Mouse (Mus musculus) kidney, adult 2 months (tissue): ENCODE data around the gene Hemk1.

ENCODE experiments used
- CTCF ChIP-seq: fragments of 200-500 bp; conservative IDR thresholded peaks from 2 replicates; pipeline ENCODE4 v1.5.1; 2011; ENCODE audit warnings: low read depth, mild to moderate bottlenecking, control low read depth, low read length, moderate library complexity, mixed read lengths; ENCODE audit not compliant: insufficient read depth, insufficient read length
- POLR2A ChIP-seq: fragments of 200-500 bp; IDR thresholded peaks from one replicate; pipeline ENCODE4 v1.6.1; 2011; ENCODE audit warnings: low read depth, low read length, control low read depth

- TF ChIP-seq CTCF (no peak), POLR2A (no peak)
These were observed 4.1 kb upstream of the Hemk1 start for GRCm38 (mm10) chr9:107342201-107342709.
